In genomic region chr19:30327693-30328092, GRCm38 (mm10) we compare ENCODE assay signal across 13 mouse cellular contexts.
"Had no signal": no experiment of that assay in that cellular context is flagged by ENCODE, and none has a peak within 500 bp of the region (broad histone marks: within the 10 kb centered on the region; RNA-seq: fewer than 3 reads in every experiment).

No protein-coding gene starts in this region.

- H3K27me3 ChIP-seq: limb, embryonic 12.5 days; lung, embryonic 15.5 days; neural tube, embryonic 15.5 days had no signal

- H3K27ac ChIP-seq: limb, embryonic 12.5 days; liver, embryonic 14.5 days; lung, embryonic 15.5 days; midbrain, embryonic 10.5 days; neural tube, embryonic 15.5 days had no signal

- H3K9ac ChIP-seq: limb, embryonic 12.5 days; liver, embryonic 14.5 days; lung, embryonic 15.5 days; neural tube, embryonic 15.5 days had no signal

- H3K4me1 ChIP-seq: limb, embryonic 12.5 days; lung, embryonic 15.5 days; midbrain, embryonic 10.5 days; neural tube, embryonic 15.5 days had no signal

- H3K4me2 ChIP-seq: limb, embryonic 12.5 days; lung, embryonic 15.5 days; neural tube, embryonic 15.5 days had no signal

- H3K36me3 ChIP-seq: limb, embryonic 12.5 days; lung, embryonic 15.5 days; midbrain, embryonic 10.5 days; neural tube, embryonic 15.5 days had no signal

- H3K9me3 ChIP-seq: limb, embryonic 12.5 days; lung, embryonic 15.5 days; midbrain, embryonic 10.5 days; neural tube, embryonic 15.5 days had no signal

- ATAC-seq: inflammation-experienced regulatory T-cells, adult 6 months had no signal

- DNase-seq: kidney, adult 18-20 months; kidney, postnatal 4 days; lung, postnatal 36 days; midbrain, embryonic 14.5 days; thymus, adult 18-20 months; thymus, postnatal 14 days had no signal

- H3K4me3 ChIP-seq: limb, embryonic 12.5 days; lung, embryonic 15.5 days; midbrain, embryonic 10.5 days; myocyte; neural tube, embryonic 15.5 days had no signal
